Mouse (Mus musculus) CH12.LX (cell line): ENCODE measurements at regions not wholly inside any gene's neighbourhood (a gene's known extent, or its start where the extent isn't known, plus 50 kb on each side); places are given as distances from the start of the nearest gene placed in this dataset.
"Not testable (repeated sequence)": the region's sequence is repeated elsewhere in the genome, so short reads cannot be mapped to it uniquely, and the experiment has no call there.

Experiments
- DNase-seq: peaks from one replicate; pipeline ENCODE4 v3.0.0-alpha.2; 2013; ENCODE audit errors: extremely low read depth
- H3K27ac ChIP-seq: 2 replicates; pipeline ENCODE4 v1.5.1; 2012; ENCODE audit warnings: low read depth, mild to moderate bottlenecking, control low read depth, moderate library complexity; ENCODE audit not compliant: insufficient read depth
- H3K27me3 ChIP-seq: replicated peaks from 2 replicates; pipeline ENCODE3; 2012; ENCODE audit warnings: inconsistent platforms
- H3K36me3 ChIP-seq, 2 experiments: replicated peaks in 1 of 2; 2 replicates each; pipeline versions ENCODE3 to v1.6.1; 2012; ENCODE audit warnings: inconsistent platforms in 1 of 2, low read length in 1 of 2, mild to moderate bottlenecking in 1 of 2, mixed read lengths in 1 of 2, moderate library complexity in 1 of 2; ENCODE audit not compliant: control insufficient read depth in 1 of 2, insufficient read depth in 1 of 2
- H3K4me1 ChIP-seq, 2 experiments: 2 replicates each; pipeline ENCODE4 v1.6.1; 2012; ENCODE audit warnings: inconsistent platforms in 1 of 2, moderate library complexity in 1 of 2; ENCODE audit not compliant: insufficient read depth in 2 of 2, control insufficient read depth in 1 of 2
- H3K4me2 ChIP-seq: 2 replicates; pipeline ENCODE4 v1.6.1; 2012; ENCODE audit warnings: low read depth, mild to moderate bottlenecking, control low read depth; ENCODE audit not compliant: poor library complexity, insufficient read depth, severe bottlenecking
- H3K4me3 ChIP-seq, 3 experiments: fragments of 150-350 bp in 1 of 3; sonication (generic) in 1 of 3; replicated peaks in 1 of 3; 2 replicates each; pipeline versions ENCODE3 to v1.5.1; 2011 to 2012; ENCODE audit warnings: low read depth in 2 of 3, low read length in 2 of 3, mild to moderate bottlenecking in 2 of 3, moderate library complexity in 2 of 3, control low read depth in 1 of 3, improper control_type of control experiment in 1 of 3, inconsistent platforms in 1 of 3, mixed read lengths in 1 of 3; ENCODE audit not compliant: poor library complexity in 1 of 3
- H3K79me2 ChIP-seq: replicated peaks from 2 replicates; pipeline ENCODE4 v1.6.1; 2012; ENCODE audit warnings: mild to moderate bottlenecking, moderate library complexity; ENCODE audit not compliant: control insufficient read depth, poor library complexity, insufficient read depth, severe bottlenecking; ENCODE audit errors: extremely low read depth
- H3K9ac ChIP-seq: 2 replicates; pipeline ENCODE4 v1.6.1; 2012; ENCODE audit warnings: low read depth, mild to moderate bottlenecking, control low read depth, moderate library complexity; ENCODE audit not compliant: insufficient read depth
- H3K9me3 ChIP-seq: replicated peaks from 2 replicates; pipeline ENCODE3; 2012; ENCODE audit warnings: low read length, inconsistent platforms, mixed read lengths
- BHLHE40 ChIP-seq: IDR thresholded peaks from 2 replicates; pipeline ENCODE4 v1.6.1; 2011; ENCODE audit warnings: mild to moderate bottlenecking, low read depth, low read length, improper control_type of control experiment
- CHD1 ChIP-seq: IDR thresholded peaks from 2 replicates; pipeline ENCODE4 v1.6.1; 2012; ENCODE audit warnings: low read depth, low read length, improper control_type of control experiment, inconsistent platforms
- CTCF ChIP-seq, 2 experiments: IDR thresholded peaks in 1 of 2; conservative IDR thresholded peaks in 1 of 2; 2 replicates each; pipeline ENCODE4 v1.5.1; 2011 to 2012; ENCODE audit warnings: low read depth in 2 of 2, low read length in 2 of 2, improper control_type of control experiment in 1 of 2, inconsistent platforms in 1 of 2, mild to moderate bottlenecking in 1 of 2, moderate library complexity in 1 of 2
- E2F4 ChIP-seq: IDR thresholded peaks from 2 replicates; pipeline ENCODE4 v1.6.1; 2011; ENCODE audit warnings: low read depth, low read length, improper control_type of control experiment; ENCODE audit not compliant: insufficient replicate concordance
- ELF1 ChIP-seq: IDR thresholded peaks from 2 replicates; pipeline ENCODE4 v1.6.1; 2014; ENCODE audit warnings: low read depth, mild to moderate bottlenecking, inconsistent platforms, low read length, improper control_type of control experiment
- HCFC1 ChIP-seq: IDR thresholded peaks from 2 replicates; pipeline ENCODE4 v1.6.1; 2012; ENCODE audit warnings: low read depth, mild to moderate bottlenecking, inconsistent platforms, low read length, improper control_type of control experiment
- IRF4 ChIP-seq: IDR thresholded peaks from 2 replicates; pipeline ENCODE4 v1.6.1; 2014; ENCODE audit warnings: low read depth, mild to moderate bottlenecking, inconsistent platforms, low read length, improper control_type of control experiment
- JUND ChIP-seq: conservative IDR thresholded peaks from 2 replicates; pipeline ENCODE4 v1.6.1; 2011; ENCODE audit warnings: low read depth, low read length, improper control_type of control experiment
- KAT2A ChIP-seq: IDR thresholded peaks from 2 replicates; pipeline ENCODE4 v1.6.1; 2012; ENCODE audit warnings: low read length, improper control_type of control experiment, inconsistent platforms; ENCODE audit not compliant: insufficient replicate concordance
- MAFK ChIP-seq: IDR thresholded peaks from 2 replicates; pipeline ENCODE4 v1.6.1; 2011; ENCODE audit warnings: low read length, improper control_type of control experiment; ENCODE audit not compliant: insufficient replicate concordance
- MXI1 ChIP-seq: IDR thresholded peaks from 2 replicates; pipeline ENCODE4 v1.6.1; 2011; ENCODE audit warnings: mild to moderate bottlenecking, low read depth, low read length, improper control_type of control experiment
- MYC ChIP-seq: IDR thresholded peaks from 2 replicates; pipeline ENCODE4 v1.6.1; 2011; ENCODE audit warnings: low read depth, mild to moderate bottlenecking, improper control_type of control experiment, low read length
- NRF1 ChIP-seq: IDR thresholded peaks from 2 replicates; pipeline ENCODE4 v1.6.1; 2014; ENCODE audit warnings: low read depth, mild to moderate bottlenecking, inconsistent platforms, low read length, improper control_type of control experiment, moderate library complexity
- POLR2AphosphoS2 ChIP-seq: IDR thresholded peaks from 2 replicates; pipeline ENCODE4 v1.6.1; 2011; ENCODE audit warnings: low read depth, low read length, improper control_type of control experiment
- RAD21 ChIP-seq: IDR thresholded peaks from 2 replicates; pipeline ENCODE4 v1.6.1; 2011; ENCODE audit warnings: low read depth, mild to moderate bottlenecking, low read length, improper control_type of control experiment, moderate library complexity
- SIN3A ChIP-seq: IDR thresholded peaks from 2 replicates; pipeline ENCODE4 v1.6.1; 2012; ENCODE audit warnings: low read length, improper control_type of control experiment, inconsistent platforms
- SMC3 ChIP-seq: IDR thresholded peaks from 2 replicates; pipeline ENCODE4 v1.6.1; 2011; ENCODE audit warnings: low read depth, low read length, improper control_type of control experiment
- ZC3H11A ChIP-seq: IDR thresholded peaks from 2 replicates; pipeline ENCODE4 v1.6.1; 2012; ENCODE audit warnings: low read depth, mild to moderate bottlenecking, inconsistent platforms, low read length, improper control_type of control experiment
- ZNF384 ChIP-seq: IDR thresholded peaks from 2 replicates; pipeline ENCODE4 v1.6.1; 2012; ENCODE audit warnings: low read depth, low read length, improper control_type of control experiment, inconsistent platforms
- dilution Hi-C: fragments of 300-500 bp; cut with MboI; formaldehyde crosslinking; loops from 2 replicates; pipeline ENCODE4 v1.14.3; 2020; ENCODE audit warnings: low sequenced_read_pairs; ENCODE audit not compliant: extremely low pct_unique_long_range_greater_than_20kb, extremely low pct_ligation_motif_present
- in situ Hi-C: fragments of 300-500 bp; cut with MboI; formaldehyde crosslinking; loops from 3 replicates; pipeline ENCODE4 v1.14.3; 2019; ENCODE audit warnings: low sequenced_read_pairs, low pct_ligation_motif_present, low pct_unique_long_range_greater_than_20kb, mixed read lengths

GRCm38 (mm10) chr16:68209684-68210083 lies 589.0 kb upstream of the Cadm2 start:
- dilution Hi-C loops, H3K4me3 ChIP-seq: not testable (repeated sequence)
- peaks cover 24% of the 10 kb centered on the region for H3K9me3 ChIP-seq

GRCm38 (mm10) chr16:68204908-68205307 lies 584.2 kb upstream of the Cadm2 start:
- peak; percentile 64; the same call in 1 of the 2 replicates for TF ChIP-seq CHD1
- TF ChIP-seq, all 38 proteins: peak for 1; not testable (repeated sequence) for 37
- dilution Hi-C loops = not testable (repeated sequence)

More at GRCm38 (mm10) chr16:68209684-68210083, 589.0 kb upstream of the Cadm2 start:
- H3K4me2 ChIP-seq, in situ Hi-C loops, H3K27me3 ChIP-seq, H3K27ac ChIP-seq, H3K79me2 ChIP-seq, H3K36me3 ChIP-seq, H3K4me1 ChIP-seq, H3K9ac ChIP-seq, DNase-seq: not testable (repeated sequence)

GRCm38 (mm10) chr16:68164645-68165044 lies 543.9 kb upstream of the Cadm2 start:
- TF ChIP-seq SMC3 (peak; percentile 40), RAD21 (peak; percentile 57), CHD1 (no peak), MXI1 (no peak), HCFC1 (no peak), CTCF (conservative IDR thresholded peaks at IDR 0.05 in 1 of 2, IDR thresholded peaks at IDR 0.05 in 1 of 2; ENCODE audit: low read depth in 2 of 2, low read length in 2 of 2) (peak in 1 of 2 experiments; percentile 58; a peak in 2 of 4 replicates), ZNF384 (peak; percentile 85)
- TF ChIP-seq, all 38 proteins: peak for 4
- H3K4me3 ChIP-seq = no peak overlapping the region
- no peak for DNase-seq
- H3K4me2 ChIP-seq = no peak overlapping the region
- in situ Hi-C loops = no loop called here
- no peak overlapping the region for H3K9ac ChIP-seq
- no peak overlapping the region for H3K27ac ChIP-seq
- no peaks in the 10 kb centered on the region for H3K27me3 ChIP-seq
- H3K79me2 ChIP-seq = no peaks in the 10 kb centered on the region
- dilution Hi-C loops = no loop called here
- H3K4me1 ChIP-seq = no peaks in the 10 kb centered on the region
- H3K36me3 ChIP-seq = no peaks in the 10 kb centered on the region
- peaks cover 17% of the 10 kb centered on the region for H3K9me3 ChIP-seq

More at GRCm38 (mm10) chr16:68204908-68205307, 584.2 kb upstream of the Cadm2 start:
- H3K36me3 ChIP-seq, H3K4me3 ChIP-seq, H3K9ac ChIP-seq, H3K27me3 ChIP-seq, H3K4me1 ChIP-seq, H3K79me2 ChIP-seq, in situ Hi-C loops, DNase-seq: not testable (repeated sequence)
- peak overlapping the region; percentile 96 for H3K4me2 ChIP-seq
- 0 out of 2 replicates have a peak overlapping the region, but pooled peaks have one; percentile 68 for H3K27ac ChIP-seq
- H3K9me3 ChIP-seq = peaks cover 31% of the 10 kb centered on the region

- dilution Hi-C loops (no loop called here), in situ Hi-C loops (no loop called here)
- Histone ChIP-seq H3K27ac (no peak overlapping the region), H3K27me3 (no peaks in the 10 kb centered on the region), H3K4me1 (no peaks in the 10 kb centered on the region), H3K4me3 (no peak overlapping the region), H3K79me2 (no peaks in the 10 kb centered on the region), H3K9ac (no peak overlapping the region), H3K9me3 (peaks cover 24% of the 10 kb centered on the region), H3K36me3 (no peaks in the 10 kb centered on the region), H3K4me2 (no peak overlapping the region)
- DNase-seq = no peak
- TF ChIP-seq ELF1 = no peak
- no peak for TF ChIP-seq E2F4
- no peak for TF ChIP-seq ZC3H11A
- TF ChIP-seq HCFC1 = no peak
- TF ChIP-seq MAFK = no peak
- no peak for TF ChIP-seq KAT2A
- TF ChIP-seq IRF4 = no peak
- TF ChIP-seq CHD1 = no peak
- no peak for TF ChIP-seq MYC
- TF ChIP-seq BHLHE40 = no peak
- no peak for TF ChIP-seq ZNF384
- no peak for TF ChIP-seq NRF1
- no peak for TF ChIP-seq JUND
- no peak for TF ChIP-seq SIN3A
- TF ChIP-seq POLR2AphosphoS2 = no peak
- no peak for TF ChIP-seq RAD21
- no peak for TF ChIP-seq CTCF (conservative IDR thresholded peaks at IDR 0.05 in 1 of 2, IDR thresholded peaks at IDR 0.05 in 1 of 2; ENCODE audit: low read depth in 2 of 2, low read length in 2 of 2)
These were observed 532.8 kb upstream of the Cadm2 start for GRCm38 (mm10) chr16:68153541-68153940.
